Mouse (Mus musculus) heart, adult 18-20 months (tissue): Measurements from ENCODE around the gene Nsg1. TPM values are rescaled to one million over a fixed set of nuclear protein-coding genes. Genes with fewer than 3 reads are reported as not detected.

ENCODE experiments used
- total RNA-seq, 2 experiments: library from RNA; stranded (reverse); gene quantifications; 2 replicates each; pipeline ENCODE4 v1.2.3; 2021

The Nsg1 gene
- total RNA-seq, 2 experiments from 2014 or later = 5.7 to 8.3 TPM

Other genes with a start within 250 kb of the Nsg1 start
- gene Stx18, start 121.2 kb downstream of the Nsg1 start, total RNA-seq = 10 to 100 TPM; 17.8 to 18.0 TPM
- gene Zbtb49, start 60.5 kb upstream of the Nsg1 start, total RNA-seq = 1 to 10 TPM; 3.5 to 4.0 TPM
- 10 to 100 TPM; 15.5 to 17.4 TPM for gene Lyar, start 60.6 kb upstream of the Nsg1 start, total RNA-seq
- 10 to 100 TPM; 12.9 to 13.4 TPM for gene Tmem128, start 100.3 kb upstream of the Nsg1 start, total RNA-seq
- 1 to 10 TPM in 1 of 2 experiments, under 1 TPM in 1; 0.32 to 5.2 TPM for gene Otop1, start 116.1 kb upstream of the Nsg1 start, total RNA-seq
- gene Drd5, start 159.5 kb upstream of the Nsg1 start, total RNA-seq = not detected